Mouse (Mus musculus) liver, adult 2 months (tissue): ENCODE results near the gene Heatr4.

Source experiments
- CTCF ChIP-seq: fragments of 200-500 bp; IDR thresholded peaks from 2 replicates; pipeline ENCODE4 v1.5.1; 2011; ENCODE audit warnings: low read depth, low read length, control low read depth
- POLR2A ChIP-seq: fragments of 200-500 bp; IDR thresholded peaks from 2 replicates; pipeline ENCODE4 v1.6.1; 2011; ENCODE audit warnings: low read length, control low read depth; ENCODE audit not compliant: insufficient read depth; ENCODE audit errors: extremely low read depth

DNA sequence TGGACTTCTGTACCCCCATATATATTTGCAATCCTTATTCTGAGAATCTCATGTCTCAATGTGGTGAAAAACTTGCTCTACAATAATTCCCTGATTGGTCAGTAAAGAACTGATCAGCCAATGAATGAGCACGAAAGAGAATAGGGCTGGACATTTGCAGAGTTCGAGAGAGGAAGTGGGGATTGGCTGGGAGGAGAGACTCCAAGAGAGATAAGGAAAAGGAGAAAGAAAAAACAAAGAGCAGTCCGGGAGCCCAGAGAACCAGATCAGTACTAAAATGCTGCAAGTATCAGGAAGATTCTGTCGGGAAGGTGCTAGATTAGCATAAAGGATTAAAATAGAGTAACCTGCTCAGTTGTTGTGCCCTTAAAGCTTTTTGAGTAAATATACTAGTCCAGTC lies 35.6 kb downstream of the Heatr4 start:
- TF ChIP-seq CTCF = no peak
- no peak for TF ChIP-seq POLR2A
